Mouse (Mus musculus) thymus, adult 2 months (tissue): ENCODE data around the gene Mrps21. TPM values are rescaled to one million over a fixed set of nuclear protein-coding genes. Genes with fewer than 3 reads are reported as not detected.

Source experiments
- DNase-seq: peaks from one replicate; pipeline ENCODE4 v3.0.0; 2021
- H3K27ac ChIP-seq: fragments of 200-500 bp; 2 replicates; pipeline ENCODE4 v1.5.1; 2012; ENCODE audit warnings: low read length, control low read depth; ENCODE audit not compliant: control insufficient read depth, insufficient read depth
- H3K27me3 ChIP-seq: fragments of 200-500 bp; 2 replicates; pipeline ENCODE4 v1.6.1; 2012; ENCODE audit warnings: mild to moderate bottlenecking, low read length, moderate library complexity, mixed read lengths; ENCODE audit not compliant: control insufficient read depth, insufficient read depth
- H3K36me3 ChIP-seq: fragments of 200-500 bp; 2 replicates; pipeline ENCODE4 v1.6.1; 2012; ENCODE audit warnings: mild to moderate bottlenecking, low read length, moderate library complexity; ENCODE audit not compliant: control insufficient read depth, insufficient read depth
- H3K4me1 ChIP-seq: fragments of 200-500 bp; replicated peaks from 2 replicates; pipeline ENCODE4 v1.6.1; 2012; ENCODE audit warnings: low read length; ENCODE audit not compliant: control insufficient read depth, insufficient read depth
- H3K4me3 ChIP-seq: fragments of 200-500 bp; 2 replicates; pipeline ENCODE4 v1.5.1; 2012; ENCODE audit warnings: mild to moderate bottlenecking, low read length, control low read depth, moderate library complexity; ENCODE audit not compliant: control insufficient read depth, insufficient read depth
- CTCF ChIP-seq: fragments of 200-500 bp; IDR thresholded peaks from 2 replicates; pipeline ENCODE4 v1.5.1; 2012; ENCODE audit warnings: mild to moderate bottlenecking, control low read depth, low read length, moderate library complexity, borderline replicate concordance; ENCODE audit not compliant: control insufficient read depth, poor library complexity, insufficient read depth; ENCODE audit errors: extremely low read depth
- POLR2A ChIP-seq: fragments of 200-500 bp; IDR thresholded peaks from 2 replicates; pipeline ENCODE4 v1.6.1; 2012; ENCODE audit warnings: mild to moderate bottlenecking, low read length, control low read depth, moderate library complexity; ENCODE audit not compliant: control insufficient read depth, poor library complexity, insufficient read depth; ENCODE audit errors: extremely low read depth
- WGBS: fragments of 180-500 bp; shearing (Covaris S2); methylation state at CpG from one replicate; pipeline ENCODE4 v1.1.7; 2018; 5-methylcytosine and 5-hydroxymethylcytosine counted together
- polyA plus RNA-seq: library from polyadenylated mRNA; depleted of rRNA; stranded (reverse); fragments of >200 nt; gene quantifications from 2 replicates; pipeline ENCODE4 v1.2.3, GENCODE M21; 2012; rRNA removed

The Mrps21 gene
- polyA plus RNA-seq, 1 experiment, result 60.5 TPM

- Histone ChIP-seq H3K36me3 (no peaks in the 10 kb centered on the region), H3K4me3 (no peak overlapping the region), H3K27ac (no peak overlapping the region), H3K4me1 (peaks cover 2% of the 10 kb centered on the region; the same call in 1 of the 2 replicates), H3K27me3 (no peaks in the 10 kb centered on the region)
- DNase-seq, result no peak
- no peak for TF ChIP-seq CTCF
- no peak for TF ChIP-seq POLR2A
- 78% methylated on average over 3 of the region's 3 CpGs for WGBS
Observed at GRCm38 (mm10) chr3:95816681-95817080, 54.6 kb downstream of the Mrps21 start.

Other genes with a start within 250 kb of the Mrps21 start
- 17.1 and 18.3 TPM in 2 replicates for gene Ensa, start 246.5 kb downstream of the Mrps21 start, polyA plus RNA-seq
- gene Mcl1, start 212.7 kb downstream of the Mrps21 start, polyA plus RNA-seq, result 145 and 198 TPM in 2 replicates
- gene Adamtsl4, start 183.6 kb downstream of the Mrps21 start, polyA plus RNA-seq, result 3.1 and 4.1 TPM in 2 replicates
- gene Ecm1, start 131.9 kb downstream of the Mrps21 start, polyA plus RNA-seq, result 80.2 and 125 TPM in 2 replicates
- 43.3 and 44.1 TPM in 2 replicates for gene Tars2, start 111.3 kb downstream of the Mrps21 start, polyA plus RNA-seq
- 20.1 and 26.5 TPM in 2 replicates for gene Rprd2, start 52.7 kb downstream of the Mrps21 start, polyA plus RNA-seq
- 21.1 and 32.5 TPM in 2 replicates for gene Prpf3, start 15.6 kb downstream of the Mrps21 start, polyA plus RNA-seq
- 3.0 and 3.1 TPM in 2 replicates for gene Ciart, start 10.7 kb upstream of the Mrps21 start, polyA plus RNA-seq
- gene BC028528, start 20.5 kb upstream of the Mrps21 start, polyA plus RNA-seq, result 4.5 and 6.0 TPM in 2 replicates
- gene Aph1a, start 22.4 kb upstream of the Mrps21 start, polyA plus RNA-seq, result 139 and 156 TPM in 2 replicates
- 4.3 and 13.0 TPM in 2 replicates for gene Car14, start 33.2 kb upstream of the Mrps21 start, polyA plus RNA-seq
- 89.1 and 120 TPM in 2 replicates for gene Anp32e, start 57.7 kb upstream of the Mrps21 start, polyA plus RNA-seq
- gene Plekho1, start 124.5 kb upstream of the Mrps21 start, polyA plus RNA-seq, result 65.8 and 73.9 TPM in 2 replicates
- gene Vps45, start 186.9 kb upstream of the Mrps21 start, polyA plus RNA-seq, result 5.8 and 7.5 TPM in 2 replicates
- gene Otud7b, start 233.0 kb upstream of the Mrps21 start, polyA plus RNA-seq, result 9.6 and 11.6 TPM in 2 replicates